Mouse (Mus musculus) liver, embryonic 14.5 days (tissue): ENCODE results near the gene Gm11084.

Experiments
- CTCF ChIP-seq: IDR thresholded peaks from 2 replicates; pipeline ENCODE4 v1.5.1; 2016; ENCODE audit warnings: antibody characterized with exemption, low read depth, control low read depth
- EP300 ChIP-seq: IDR thresholded peaks from 2 replicates; pipeline ENCODE4 v1.6.1; 2016; ENCODE audit warnings: antibody characterized with exemption, low read depth

DNA sequence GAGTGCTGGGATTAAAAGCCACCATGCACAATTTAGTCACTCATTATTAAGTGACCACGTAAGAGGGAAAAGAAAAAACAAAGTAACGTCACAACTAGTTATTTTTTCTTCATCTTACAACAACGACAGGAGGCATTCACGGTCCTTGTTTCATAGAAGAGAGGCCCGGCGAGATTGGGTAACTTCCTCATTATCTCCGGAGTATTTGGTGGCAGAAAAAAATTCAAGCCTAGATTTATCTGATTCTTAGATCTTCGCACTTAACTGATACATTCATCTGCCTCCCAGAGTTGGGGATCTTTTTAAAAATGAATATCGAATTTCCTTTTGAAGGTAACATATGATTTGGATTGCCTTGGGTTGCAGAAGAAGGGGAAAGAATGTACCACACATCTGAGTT is 21.0 kb upstream of the Gm11084 start:
- TF ChIP-seq CTCF (no peak), EP300 (no peak)
